Mouse (Mus musculus) liver, embryonic 11.5 days (tissue): ENCODE measurements around the gene Rgs7. TPM values are rescaled to one million over a fixed set of nuclear protein-coding genes. Genes with fewer than 3 reads are reported as not detected.

Source experiments
- ATAC-seq: fragments of 200-750 bp; cut with Nextera tagmentation; replicated peaks from 2 replicates; pipeline ENCODE4 v1.8.0; 2017; ENCODE audit warnings: moderate number of reproducible peaks, mild to moderate bottlenecking, moderate TSS enrichment, moderate library complexity; ENCODE audit not compliant: low FRiP score
- DNase-seq: peaks from one replicate; pipeline ENCODE4 v3.0.0-alpha.2; 2017; ENCODE audit warnings: low spot score
- H3K27ac ChIP-seq: fragments of 300-500 bp; sonication (generic); 2 replicates; pipeline ENCODE4 v1.5.1; 2014; ENCODE audit warnings: mild to moderate bottlenecking, low read depth, low read length, control low read depth
- H3K27me3 ChIP-seq: fragments of 300-500 bp; sonication (generic); replicated peaks from 2 replicates; pipeline ENCODE4 v1.6.1; 2014; ENCODE audit warnings: low read length, mixed read lengths; ENCODE audit not compliant: control insufficient read depth, insufficient read depth
- H3K36me3 ChIP-seq: fragments of 300-500 bp; sonication (generic); 2 replicates; pipeline ENCODE4 v1.6.1; 2014; ENCODE audit warnings: mild to moderate bottlenecking, low read length, moderate library complexity, mixed read lengths; ENCODE audit not compliant: control insufficient read depth, insufficient read depth
- H3K4me1 ChIP-seq: fragments of 300-500 bp; sonication (generic); replicated peaks from 2 replicates; pipeline ENCODE4 v1.6.1; 2014; ENCODE audit warnings: low read length, mixed read lengths; ENCODE audit not compliant: control insufficient read depth, insufficient read depth
- H3K4me2 ChIP-seq: fragments of 300-500 bp; sonication (generic); 2 replicates; pipeline ENCODE4 v1.6.1; 2014; ENCODE audit warnings: mild to moderate bottlenecking, control low read depth, moderate library complexity
- H3K4me3 ChIP-seq: fragments of 300-500 bp; sonication (generic); 2 replicates; pipeline ENCODE4 v1.5.1; 2014; ENCODE audit warnings: low read depth, low read length, control low read depth
- H3K9ac ChIP-seq: fragments of 300-500 bp; sonication (generic); 2 replicates; pipeline ENCODE4 v1.6.1; 2014; ENCODE audit warnings: low read depth, low read length, control low read depth
- H3K9me3 ChIP-seq: fragments of 300-500 bp; sonication (generic); 2 replicates; pipeline ENCODE4 v1.6.1; 2016; ENCODE audit warnings: low read length, inconsistent platforms, mixed read lengths; ENCODE audit not compliant: control insufficient read depth
- WGBS: fragments of 180-500 bp; shearing (Covaris S2); extraction: QIAGEN DNeasy Blood & Tissue Kit; methylation state at CpG from one replicate; pipeline ENCODE4 v1.1.7; 2014; 5-methylcytosine and 5-hydroxymethylcytosine counted together
- polyA plus RNA-seq: library from polyadenylated mRNA; unstranded; fragments of >200 nt; fragmentation: Nextera tagmentation; extraction: Ambion mirVana; gene quantifications from 2 replicates; pipeline ENCODE4 v1.2.1, GENCODE M21; 2014

Rgs7 gene
- polyA plus RNA-seq, 1 experiment from 2014 or later, result 0.19 TPM

GRCm38 (mm10) chr1:175188186-175188585 lies 304.1 kb downstream of the Rgs7 start:
- DNase-seq, result no peak
- Histone ChIP-seq H3K27me3 (no peaks in the 10 kb centered on the region), H3K4me3 (no peak overlapping the region), H3K9ac (no peak overlapping the region), H3K9me3 (no peaks in the 10 kb centered on the region), H3K4me2 (no peak overlapping the region), H3K4me1 (no peaks in the 10 kb centered on the region), H3K27ac (no peak overlapping the region), H3K36me3 (no peaks in the 10 kb centered on the region)
- WGBS, result 71% methylated on average over 5 of the region's 5 CpGs
- ATAC-seq, result no peak

GRCm38 (mm10) chr1:175185211-175185610 lies 307.1 kb downstream of the Rgs7 start:
- H3K9me3 ChIP-seq, result no peaks in the 10 kb centered on the region
- ATAC-seq, result no peak
- no peak overlapping the region for H3K9ac ChIP-seq
- no peak overlapping the region for H3K4me3 ChIP-seq
- H3K27ac ChIP-seq, result no peak overlapping the region
- H3K4me1 ChIP-seq, result no peaks in the 10 kb centered on the region
- no peaks in the 10 kb centered on the region for H3K27me3 ChIP-seq
- DNase-seq, result no peak
- H3K36me3 ChIP-seq, result no peaks in the 10 kb centered on the region
- no peak overlapping the region for H3K4me2 ChIP-seq
- 70% methylated on average over 2 of the region's 2 CpGs for WGBS

GRCm38 (mm10) chr1:175184736-175185135 lies 307.6 kb downstream of the Rgs7 start:
- Histone ChIP-seq H3K36me3 (no peaks in the 10 kb centered on the region), H3K4me1 (no peaks in the 10 kb centered on the region), H3K4me3 (no peak overlapping the region), H3K9ac (no peak overlapping the region), H3K27me3 (no peaks in the 10 kb centered on the region), H3K27ac (no peak overlapping the region), H3K4me2 (no peak overlapping the region), H3K9me3 (no peaks in the 10 kb centered on the region)
- 62% methylated on average over 3 of the region's 3 CpGs for WGBS
- DNase-seq, result no peak
- no peak for ATAC-seq

GRCm38 (mm10) chr1:175178733-175179132 lies 313.6 kb downstream of the Rgs7 start:
- DNase-seq (no peak), ATAC-seq (no peak)
- H3K4me2 ChIP-seq, result no peak overlapping the region
- no peak overlapping the region for H3K9ac ChIP-seq
- H3K36me3 ChIP-seq, result no peaks in the 10 kb centered on the region
- H3K4me1 ChIP-seq, result no peaks in the 10 kb centered on the region
- H3K4me3 ChIP-seq, result no peak overlapping the region
- H3K27me3 ChIP-seq, result no peaks in the 10 kb centered on the region
- no peak overlapping the region for H3K27ac ChIP-seq
- WGBS, result 93% methylated on average over 1 of the region's 1 CpGs
- H3K9me3 ChIP-seq, result no peaks in the 10 kb centered on the region

GRCm38 (mm10) chr1:175174918-175175675 lies 317.2 kb downstream of the Rgs7 start:
- WGBS, result 62% methylated on average over 5 of the region's 5 CpGs
- Histone ChIP-seq H3K9me3 (no peaks in the 10 kb centered on the region), H3K9ac (no peak overlapping the region), H3K4me3 (no peak overlapping the region), H3K27me3 (no peaks in the 10 kb centered on the region), H3K36me3 (no peaks in the 10 kb centered on the region), H3K27ac (no peak overlapping the region), H3K4me2 (no peak overlapping the region), H3K4me1 (no peaks in the 10 kb centered on the region)
- no peak for ATAC-seq
- DNase-seq, result no peak

GRCm38 (mm10) chr1:175155469-175155868 lies 336.8 kb downstream of the Rgs7 start:
- Histone ChIP-seq H3K4me1 (no peaks in the 10 kb centered on the region), H3K27me3 (no peaks in the 10 kb centered on the region), H3K9me3 (no peaks in the 10 kb centered on the region), H3K4me3 (no peak overlapping the region), H3K36me3 (no peaks in the 10 kb centered on the region), H3K27ac (no peak overlapping the region), H3K4me2 (no peak overlapping the region), H3K9ac (no peak overlapping the region)
- 78% methylated on average over 1 of the region's 1 CpGs for WGBS
- DNase-seq (no peak), ATAC-seq (no peak)

- H3K4me1 ChIP-seq, result no peaks in the 10 kb centered on the region
- 83% methylated on average over 4 of the region's 4 CpGs for WGBS
Observed at GRCm38 (mm10) chr1:175143051-175143450, 349.2 kb downstream of the Rgs7 start.

GRCm38 (mm10) chr1:175128525-175128924 lies 363.8 kb downstream of the Rgs7 start:
- DNase-seq (no peak), ATAC-seq (no peak)
- Histone ChIP-seq H3K27me3 (no peaks in the 10 kb centered on the region), H3K9ac (no peak overlapping the region), H3K4me2 (no peak overlapping the region), H3K4me3 (no peak overlapping the region), H3K36me3 (no peaks in the 10 kb centered on the region), H3K9me3 (no peaks in the 10 kb centered on the region), H3K4me1 (no peaks in the 10 kb centered on the region), H3K27ac (no peak overlapping the region)
- WGBS, result 63% methylated on average over 2 of the region's 2 CpGs

More at GRCm38 (mm10) chr1:175143051-175143450, 349.2 kb downstream of the Rgs7 start:
- no peak overlapping the region for H3K9ac ChIP-seq
- no peak overlapping the region for H3K4me3 ChIP-seq
- no peaks in the 10 kb centered on the region for H3K27me3 ChIP-seq
- no peak for ATAC-seq
- H3K27ac ChIP-seq, result no peak overlapping the region
- no peak overlapping the region for H3K4me2 ChIP-seq
- H3K9me3 ChIP-seq, result no peaks in the 10 kb centered on the region
- no peak for DNase-seq
- H3K36me3 ChIP-seq, result no peaks in the 10 kb centered on the region

- Histone ChIP-seq H3K9ac (no peak overlapping the region), H3K4me3 (no peak overlapping the region), H3K4me1 (no peaks in the 10 kb centered on the region), H3K27ac (no peak overlapping the region), H3K9me3 (no peaks in the 10 kb centered on the region), H3K36me3 (no peaks in the 10 kb centered on the region), H3K4me2 (no peak overlapping the region), H3K27me3 (no peaks in the 10 kb centered on the region)
- 87% methylated on average over 3 of the region's 3 CpGs for WGBS
- DNase-seq (no peak), ATAC-seq (no peak)
Observed at GRCm38 (mm10) chr1:175124416-175124815, 367.9 kb downstream of the Rgs7 start.
